Mouse (Mus musculus) macrophage (primary cell): Measurements from ENCODE around the gene Tkfc. TPM values are rescaled to one million over a fixed set of nuclear protein-coding genes. Genes with fewer than 3 reads are reported as not detected.

Experiments
- H3K27ac ChIP-seq: fragments of 350-480 bp; formaldehyde crosslinking; 2 replicates; pipeline ENCODE4 v1.9.0; 2021
- H3K36me3 ChIP-seq: fragments of 350-480 bp; formaldehyde crosslinking; 2 replicates; pipeline ENCODE4 v1.9.0; 2021; ENCODE audit errors: inconsistent target
- H3K4me3 ChIP-seq: fragments of 350-480 bp; formaldehyde crosslinking; 2 replicates; pipeline ENCODE4 v1.9.0; 2021; ENCODE audit errors: inconsistent target
- H3K79me2 ChIP-seq: fragments of 350-480 bp; formaldehyde crosslinking; 2 replicates; pipeline ENCODE4 v1.9.0; 2021; ENCODE audit errors: inconsistent target
- WGBS: methylation state at CpG from one replicate; pipeline ENCODE4 v1.1.7; 2026; ENCODE audit warnings: inconsistent platforms; ENCODE audit not compliant: missing documents; 5-methylcytosine and 5-hydroxymethylcytosine counted together
- polyA plus RNA-seq: library from polyadenylated mRNA; stranded (reverse); fragments of 250-400 nt; gene quantifications from 3 replicates; pipeline ENCODE4 v1.2.4, GENCODE M21; 2018; ENCODE audit warnings: inconsistent platforms
- total RNA-seq, 78 experiments: library from RNA; depleted of rRNA; stranded (reverse); fragments of 250-400 nt; gene quantifications; 1 replicate in 9 of 78; 2 replicates in 24 of 78; 3 replicates in 43 of 78; 4 replicates in 2 of 78; pipeline ENCODE4 v1.2.4; 2018; ENCODE audit warnings: inconsistent platforms in 56 of 78

The Tkfc gene
- 1 to 10 TPM; 1.0 to 9.7 (median 4.6) TPM for total RNA-seq (2018; cell fraction: chromatin; rRNA removed)
- 10 to 100 TPM in 1 of 26 experiments, 1 to 10 TPM in 25; 5.2 to 12.4 (median 7.2) TPM for total RNA-seq (2018; cell fraction: cytosol; rRNA removed)
- 10 to 100 TPM in 1 of 26 experiments, 1 to 10 TPM in 25; 3.4 to 11.3 (median 5.2) TPM for total RNA-seq (2018; cell fraction: nucleus; rRNA removed)
- polyA plus RNA-seq: 5.9 to 8.3 TPM (median 7.5 TPM) in 3 replicates

DNA sequence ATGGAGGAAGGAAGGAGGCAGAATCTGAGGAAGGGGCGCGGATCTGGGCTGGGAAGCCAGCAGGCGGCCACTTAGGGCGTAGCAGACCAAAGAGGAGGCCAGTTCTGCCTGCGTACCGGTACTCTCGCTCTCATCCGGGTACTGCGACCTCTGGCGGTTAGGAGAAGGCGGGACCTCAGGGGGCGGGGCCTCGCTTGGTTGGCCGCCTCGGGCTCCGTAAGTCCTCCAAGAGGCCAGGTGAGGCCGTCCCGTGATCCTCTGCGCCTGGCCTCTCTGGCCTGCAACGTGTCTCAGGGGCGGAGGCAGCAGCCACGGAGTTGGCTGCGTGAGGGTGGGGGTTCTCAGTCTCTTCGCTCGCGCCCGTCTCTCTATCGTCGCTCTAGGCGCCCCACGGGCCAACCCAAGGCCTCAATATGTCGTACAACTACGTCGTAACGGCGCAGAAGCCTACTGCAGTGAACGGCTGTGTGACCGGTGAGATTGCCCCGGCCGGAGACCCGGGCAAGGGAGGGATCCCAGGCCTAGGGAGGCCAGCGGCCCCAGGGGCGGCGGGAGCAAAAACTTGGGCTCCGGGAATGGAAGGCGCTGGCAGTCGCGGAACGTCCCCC, at the start of gene Tkfc, which contains the start of gene Ddb1:
Tkfc (minus strand) TSS at position 362 of the 608 bp plus-strand sequence.
Ddb1 (plus strand) TSS at position 35 of the 608 bp plus-strand sequence.
- Histone ChIP-seq H3K79me2 (peaks cover 45% of the 10 kb centered on the region), H3K4me3 (peak within 1 kb of the TSS; percentile 88), H3K27ac (peak within 1 kb of the TSS; percentile 66), H3K36me3 (peaks cover 27% of the 10 kb centered on the region)
- under 1% methylated on average over 49 of the region's 49 CpGs for WGBS

DNA sequence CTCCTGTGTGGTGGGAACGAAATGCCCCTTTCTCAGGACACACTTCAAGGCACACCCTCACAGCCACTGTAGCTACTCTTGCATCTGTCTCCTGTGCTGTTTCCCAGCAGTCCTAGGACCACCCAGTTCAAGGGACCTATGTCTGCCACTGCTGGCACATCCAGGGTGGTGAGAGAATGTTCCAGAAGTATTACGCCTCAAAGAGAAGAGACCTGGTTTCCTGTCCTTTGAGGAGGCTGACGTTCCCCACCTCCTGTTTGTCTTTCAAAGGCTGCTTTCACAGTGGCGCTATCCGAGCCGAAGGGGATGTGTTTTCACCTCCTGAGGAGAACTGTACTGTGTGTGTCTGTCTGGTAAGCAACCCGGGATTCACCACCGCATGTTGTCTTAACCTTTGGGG, 42.7 kb upstream of the Tkfc start:
- H3K27ac ChIP-seq: no peak overlapping the region
- H3K4me3 ChIP-seq: no peak overlapping the region
- H3K36me3 ChIP-seq: no peaks in the 10 kb centered on the region
- WGBS: 79% methylated on average over 8 of the region's 8 CpGs
- H3K79me2 ChIP-seq: no peaks in the 10 kb centered on the region

DNA sequence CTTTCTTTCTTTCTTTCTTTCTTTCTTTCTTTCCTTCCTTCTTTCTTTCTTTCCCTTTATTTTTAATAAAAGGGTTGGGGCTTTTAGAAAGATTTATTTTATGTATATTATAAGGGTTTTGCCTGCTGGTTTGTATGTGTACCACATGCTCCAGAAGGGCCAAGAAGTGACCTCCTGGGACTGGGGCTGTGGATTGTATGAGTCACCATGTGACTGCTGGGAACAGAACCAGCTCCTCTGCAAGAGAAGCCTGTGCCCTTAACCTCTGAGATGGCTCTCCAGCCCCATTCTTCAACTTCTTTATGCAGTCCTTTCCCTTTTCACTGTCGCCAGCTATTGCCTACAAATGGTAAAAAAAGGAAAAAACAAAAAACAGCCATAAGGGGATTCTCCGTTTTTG, 40.2 kb upstream of the Tkfc start:
- no peaks in the 10 kb centered on the region for H3K36me3 ChIP-seq
- no peak overlapping the region for H3K4me3 ChIP-seq
- H3K27ac ChIP-seq: no peak overlapping the region
- no peaks in the 10 kb centered on the region for H3K79me2 ChIP-seq
- WGBS: 90% methylated on average over 2 of the region's 2 CpGs

DNA sequence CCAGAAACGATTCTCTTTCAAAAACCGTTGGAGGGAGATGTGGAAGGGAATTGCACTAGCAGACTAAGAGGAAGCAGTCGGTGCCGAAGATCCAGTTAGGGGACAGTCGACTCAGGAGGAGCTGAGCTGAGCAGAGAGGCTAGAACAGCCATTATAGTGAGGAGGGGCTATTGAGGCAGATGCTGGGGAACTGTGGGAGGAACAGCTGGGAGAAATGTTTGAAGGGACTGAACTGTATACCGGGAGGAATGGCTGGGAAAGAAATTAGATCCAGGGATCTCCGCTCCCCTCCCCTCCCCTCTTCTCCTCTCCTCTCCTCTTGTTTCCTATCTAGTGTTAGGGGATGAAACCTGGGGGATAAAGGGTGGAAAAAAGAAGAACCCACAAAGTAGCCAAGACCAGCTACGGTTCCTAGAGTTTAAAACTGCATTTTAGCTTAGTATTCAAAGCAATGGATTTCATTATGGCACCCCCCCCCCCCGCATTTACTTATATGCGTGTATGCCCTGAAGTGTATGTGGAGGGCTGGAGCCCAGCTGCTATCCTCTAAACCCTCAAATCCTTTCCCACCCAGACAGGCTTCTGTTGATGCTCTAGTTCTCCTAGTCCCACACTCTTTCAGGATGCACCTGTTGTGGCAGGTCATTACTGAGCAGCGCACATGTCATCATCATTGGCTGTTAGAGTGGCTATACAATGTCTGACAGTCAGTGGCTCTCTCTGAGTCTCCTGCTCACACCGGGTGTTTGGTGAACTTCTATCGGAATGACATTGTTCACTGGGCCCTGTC, 35.3 kb upstream of the Tkfc start:
- Histone ChIP-seq H3K4me3 (no peak overlapping the region), H3K36me3 (no peaks in the 10 kb centered on the region), H3K79me2 (no peaks in the 10 kb centered on the region), H3K27ac (no peak overlapping the region)
- 55% methylated on average over 13 of the region's 13 CpGs for whole genome bisulfite sequencing

DNA sequence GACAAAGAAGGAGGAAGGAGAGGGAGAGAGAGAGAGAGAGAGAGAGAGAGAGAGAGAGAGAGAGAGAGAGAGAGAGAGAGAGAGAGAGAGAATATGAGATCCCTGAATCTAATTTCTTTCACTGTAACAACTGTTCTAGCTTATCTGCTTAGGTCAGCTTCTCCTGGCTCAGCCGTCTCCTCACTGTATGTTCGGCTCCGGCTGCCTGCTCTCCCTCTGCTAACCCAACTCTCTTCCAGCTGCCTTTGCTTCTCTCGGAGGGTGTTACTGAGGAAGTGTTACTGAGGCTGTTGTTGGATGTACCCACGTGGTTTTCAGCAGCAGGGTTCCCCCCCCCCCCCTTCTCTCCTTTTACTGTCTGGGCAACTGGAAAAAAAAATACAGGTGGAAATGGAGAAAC, 34.6 kb upstream of the Tkfc start:
- Histone ChIP-seq H3K36me3 (no peaks in the 10 kb centered on the region), H3K79me2 (no peaks in the 10 kb centered on the region), H3K27ac (no peak overlapping the region), H3K4me3 (no peak overlapping the region)
- WGBS: 10% methylated on average over 5 of the region's 5 CpGs

DNA sequence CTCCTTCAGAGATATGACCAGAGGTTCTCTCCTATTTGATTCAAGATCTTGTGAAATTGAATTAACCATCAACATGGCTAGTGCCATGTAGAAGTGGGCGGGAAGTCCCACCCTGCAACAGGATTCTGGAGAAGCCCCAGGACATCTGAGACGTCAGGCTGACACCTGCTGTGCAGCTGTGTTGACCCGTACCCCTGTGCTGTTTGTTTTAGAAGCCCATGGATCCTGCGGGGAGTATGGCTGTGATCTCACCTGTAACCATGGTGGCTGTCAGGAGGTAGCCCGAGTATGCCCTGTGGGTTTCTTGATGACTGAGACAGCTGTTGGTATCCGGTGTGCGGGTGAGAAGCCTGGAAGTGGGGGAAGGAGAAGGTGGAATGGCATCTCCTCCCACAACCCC, 32.4 kb upstream of the Tkfc start:
- H3K27ac ChIP-seq: no peak overlapping the region
- no peaks in the 10 kb centered on the region for H3K36me3 ChIP-seq
- 83% methylated on average over 7 of the region's 7 CpGs for WGBS
- no peak overlapping the region for H3K4me3 ChIP-seq
- no peaks in the 10 kb centered on the region for H3K79me2 ChIP-seq

DNA sequence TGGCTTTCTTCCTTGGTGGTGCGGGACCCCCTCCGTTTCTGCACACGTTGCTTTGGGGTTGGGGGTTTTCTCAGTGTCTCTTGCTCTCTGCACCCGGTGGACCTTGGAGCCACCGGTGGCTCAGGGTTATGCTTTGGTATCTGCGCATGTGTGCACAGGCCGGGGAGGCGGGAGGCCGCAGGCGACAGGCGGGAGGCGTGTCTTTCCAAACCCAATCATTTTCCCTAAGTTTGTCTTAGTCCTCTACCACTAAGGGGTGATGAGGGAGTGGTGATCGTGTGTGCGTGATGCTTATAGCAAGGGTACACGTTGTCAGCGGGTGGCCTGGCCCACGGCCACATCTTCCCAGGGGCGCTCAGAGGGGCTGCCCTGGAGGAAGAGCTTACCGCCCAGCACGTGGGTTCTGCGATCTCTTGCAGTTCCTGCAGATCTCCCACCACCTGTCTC, 29.4 kb upstream of the Tkfc start:
- peaks cover 4% of the 10 kb centered on the region; the same call in 1 of the 2 replicates for H3K36me3 ChIP-seq
- H3K79me2 ChIP-seq: no peaks in the 10 kb centered on the region
- no peak overlapping the region for H3K4me3 ChIP-seq
- no peak overlapping the region for H3K27ac ChIP-seq
- 6% methylated on average over 21 of the region's 21 CpGs for WGBS

DNA sequence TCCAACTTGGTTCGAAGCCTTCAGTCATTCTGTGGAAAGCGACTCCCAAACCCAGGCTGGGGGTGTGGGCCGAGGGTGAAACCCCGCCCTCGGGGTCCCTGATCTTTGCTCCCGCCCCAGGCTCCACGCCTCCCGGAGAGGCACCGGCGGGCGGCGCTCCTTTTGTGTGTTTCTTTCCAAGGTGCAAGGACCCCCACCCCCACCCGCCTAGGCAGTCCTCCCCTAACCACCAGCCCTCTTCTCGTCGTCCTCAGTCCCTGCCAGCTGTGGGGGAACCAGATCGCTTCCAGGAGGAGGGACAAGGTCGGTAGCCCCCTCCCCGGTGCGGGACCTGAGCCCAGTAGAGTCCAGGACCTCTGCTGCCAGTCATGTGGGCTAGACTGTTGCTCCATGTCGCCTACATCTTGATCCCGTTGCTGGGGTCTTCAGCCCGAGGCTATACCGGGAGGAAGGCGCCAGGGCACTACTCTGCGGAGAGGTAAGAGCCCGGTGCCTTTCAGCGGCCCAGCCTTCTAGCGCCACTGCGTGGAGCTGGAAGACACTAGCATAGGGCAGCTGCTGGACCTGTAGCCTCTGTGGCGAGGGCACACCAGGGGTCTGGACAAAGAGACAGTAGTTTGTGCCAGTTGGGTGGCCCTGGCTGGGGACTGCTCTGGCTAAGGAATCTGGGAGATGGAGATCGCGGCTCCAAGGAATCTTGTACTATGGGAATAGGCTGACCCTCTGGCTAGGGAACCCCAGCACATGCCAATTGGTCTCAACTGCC, 28.8 kb upstream of the Tkfc start, which contains the start of gene Vwce:
Vwce (plus strand) TSS at position 108 of the 766 bp plus-strand sequence.
- 13% methylated on average over 32 of the region's 32 CpGs for WGBS
- Histone ChIP-seq H3K4me3 (no peak within 1 kb of the TSS), H3K79me2 (no peaks in the 10 kb centered on the region), H3K36me3 (peaks cover 10% of the 10 kb centered on the region), H3K27ac (no peak within 1 kb of the TSS)

DNA sequence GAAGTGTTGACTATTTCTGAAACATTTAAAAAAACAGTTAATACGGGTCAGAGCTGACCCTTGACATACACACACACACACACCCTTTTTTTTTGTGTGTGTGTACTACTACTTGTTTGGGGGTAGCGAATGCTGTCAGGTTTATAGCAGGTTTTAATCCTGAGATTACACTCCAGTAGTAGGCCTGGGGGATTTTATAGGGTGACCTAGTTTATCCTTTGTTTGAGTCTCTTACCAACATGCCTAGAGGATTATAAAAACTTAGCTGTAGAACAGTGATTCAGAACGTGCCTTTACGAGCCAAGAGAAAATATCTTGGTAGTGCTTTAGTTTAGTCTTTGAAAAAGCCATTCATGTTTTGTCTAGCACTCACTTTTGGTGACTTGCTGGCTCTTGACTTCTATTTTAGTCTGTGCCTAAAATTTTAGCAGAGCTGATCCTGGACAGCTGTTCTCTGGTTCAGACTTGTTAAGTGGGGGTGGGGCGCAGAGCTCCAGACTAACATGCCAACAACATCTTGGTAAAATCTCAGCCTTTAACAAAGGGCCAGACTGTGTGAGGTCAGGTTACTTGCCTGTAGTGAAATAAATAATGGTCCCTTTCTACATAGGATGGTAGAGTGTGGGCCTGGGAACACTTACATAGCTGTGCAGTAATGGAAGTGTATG, 3.3 kb upstream of the Tkfc start:
- Histone ChIP-seq H3K79me2 (peaks cover 45% of the 10 kb centered on the region), H3K36me3 (peaks cover 60% of the 10 kb centered on the region), H3K27ac (no peak overlapping the region), H3K4me3 (no peak overlapping the region)
- 92% methylated on average over 5 of the region's 5 CpGs for WGBS

DNA sequence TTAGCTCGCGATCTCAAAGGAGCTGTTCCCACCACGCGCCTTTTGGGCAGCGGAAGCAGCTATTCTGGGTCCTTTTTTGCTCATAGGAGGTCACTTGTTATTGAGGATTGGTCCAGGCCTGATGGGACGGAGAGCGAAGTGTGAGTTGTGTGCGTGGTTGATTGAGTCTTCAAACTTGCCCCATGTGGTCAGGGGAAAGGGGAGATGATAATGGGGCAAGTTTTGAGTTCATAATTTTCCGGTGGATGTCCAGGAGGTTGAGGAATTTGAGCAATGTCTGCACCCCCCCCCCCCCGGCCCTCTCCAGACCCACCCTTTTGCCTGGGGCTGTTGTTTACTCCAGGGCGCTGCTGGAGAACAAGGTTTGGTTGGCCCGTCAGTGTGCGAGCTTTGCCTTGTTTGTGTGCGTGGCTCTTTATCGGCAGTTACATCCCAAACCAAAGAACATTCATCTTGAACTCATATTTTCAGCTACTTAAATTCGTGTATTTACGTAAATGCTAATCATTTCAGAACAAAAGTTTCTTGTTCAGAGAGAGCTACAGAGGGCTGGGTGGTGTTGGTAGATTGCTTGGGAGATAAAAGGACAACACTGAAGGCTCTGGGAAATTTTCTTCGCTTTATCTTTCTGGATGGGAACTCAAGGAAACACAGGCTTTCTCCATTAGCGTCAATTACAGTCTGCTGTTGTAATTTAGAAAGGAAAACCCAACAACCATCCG, 608 bp upstream of the Tkfc start:
- 8% methylated on average over 20 of the region's 20 CpGs for WGBS
- Histone ChIP-seq H3K79me2 (peaks cover 45% of the 10 kb centered on the region), H3K4me3 (peak overlapping the region; percentile 88), H3K36me3 (peaks cover 33% of the 10 kb centered on the region), H3K27ac (peak overlapping the region; percentile 54)

DNA sequence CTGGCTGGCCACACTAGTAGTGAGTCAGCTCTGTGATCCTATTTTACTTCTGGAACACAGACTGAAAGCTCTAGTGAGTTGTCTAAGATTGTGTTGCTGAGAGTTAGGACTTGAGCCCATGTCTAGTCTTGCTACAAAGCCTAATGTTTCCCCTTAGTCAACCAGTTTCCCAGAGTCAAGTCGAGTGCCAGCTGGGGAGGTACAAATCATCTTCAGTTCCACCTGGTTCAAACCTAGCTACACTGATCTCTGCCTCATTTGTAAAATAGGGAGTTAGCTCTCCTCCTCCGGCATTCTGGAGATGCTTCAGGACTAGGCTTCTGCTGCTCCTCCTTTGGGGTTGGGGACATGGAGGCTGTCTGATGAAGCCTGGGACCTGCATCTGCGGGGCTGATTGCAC, 920 bp downstream of the Tkfc start:
- Histone ChIP-seq H3K27ac (peak overlapping the region; percentile 66), H3K4me3 (peak overlapping the region; percentile 88), H3K36me3 (peaks cover 18% of the 10 kb centered on the region), H3K79me2 (peaks cover 42% of the 10 kb centered on the region)
- 58% methylated on average over 3 of the region's 3 CpGs for WGBS

DNA sequence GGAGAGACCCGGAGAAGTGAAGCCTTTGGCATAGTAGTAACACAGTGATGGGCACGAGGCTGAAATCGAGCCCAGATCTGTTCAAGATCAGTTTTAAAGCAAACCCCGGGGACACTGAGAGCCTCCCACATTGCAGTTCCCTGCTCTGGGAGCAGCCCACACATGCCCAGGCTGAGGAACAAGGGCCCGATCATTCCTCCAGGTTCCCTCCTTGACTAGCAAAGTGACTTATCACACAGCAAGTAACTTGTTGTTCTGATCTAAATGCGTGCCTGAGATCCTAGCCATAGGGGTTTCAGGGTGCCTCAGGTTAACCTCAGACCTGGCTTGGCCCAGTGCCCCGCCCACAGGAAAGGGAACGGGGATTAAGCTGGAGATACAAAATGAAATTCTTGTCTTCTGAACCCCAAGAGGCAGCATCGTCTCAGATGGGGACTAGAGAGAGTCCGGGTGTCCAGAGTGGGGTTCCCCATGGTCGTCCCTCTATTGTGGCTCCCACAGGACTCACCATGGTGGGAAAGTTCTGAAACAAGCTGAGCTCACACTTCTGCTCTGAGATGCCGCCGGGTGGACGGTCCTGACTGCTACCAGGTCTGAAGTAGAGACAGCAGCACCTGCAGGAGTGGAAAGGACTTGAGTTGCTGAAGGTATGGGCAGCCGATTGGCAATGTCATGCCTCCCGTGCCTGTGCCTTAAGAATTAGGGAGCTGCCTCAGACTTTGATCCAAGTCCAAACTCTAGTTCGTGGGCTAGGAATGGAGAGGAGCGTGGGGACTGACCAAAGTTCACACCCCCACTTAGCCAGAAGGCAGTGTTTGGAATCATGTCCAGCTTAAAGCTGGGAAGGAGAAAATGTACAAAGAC, 1.6 kb downstream of the Tkfc start:
- H3K4me3 ChIP-seq: no peak overlapping the region
- H3K27ac ChIP-seq: 0 out of 2 replicates have a peak overlapping the region, but pooled peaks have one; percentile 66
- 88% methylated on average over 17 of the region's 18 CpGs for WGBS
- peaks cover 35% of the 10 kb centered on the region for H3K79me2 ChIP-seq
- H3K36me3 ChIP-seq: peaks cover 12% of the 10 kb centered on the region

DNA sequence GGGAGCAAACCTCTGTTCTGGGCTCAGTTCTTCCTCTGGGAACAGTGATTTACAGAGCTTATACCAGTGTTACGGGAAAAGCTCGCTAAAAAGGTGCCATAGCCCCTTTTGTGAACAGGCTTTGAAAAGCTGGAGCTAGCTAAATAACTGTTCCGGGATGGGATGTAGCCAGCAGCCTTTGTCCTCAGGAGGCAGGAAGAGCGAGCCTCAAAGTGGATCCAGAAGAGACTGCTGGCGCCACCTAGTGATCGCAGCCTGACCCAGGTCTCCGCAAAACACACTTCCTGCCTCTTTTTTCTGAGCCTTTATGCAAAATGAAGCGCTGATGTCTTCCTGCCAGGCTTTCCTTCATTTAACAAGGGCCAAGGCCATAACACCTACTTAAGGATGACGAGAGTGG, 2.7 kb downstream of the Tkfc start:
- Histone ChIP-seq H3K27ac (peak overlapping the region; percentile 74), H3K79me2 (peaks cover 24% of the 10 kb centered on the region), H3K4me3 (no peak overlapping the region), H3K36me3 (0 out of 2 replicates have a peak, but pooled peaks cover under 1% of the 10 kb centered on the region)
- 3% methylated on average over 9 of the region's 9 CpGs for WGBS
